Mouse (Mus musculus) kidney, adult 2 months (tissue): ENCODE results near the gene Gm20661. TPM values are rescaled to one million over a fixed set of nuclear protein-coding genes. Genes with fewer than 3 reads are reported as not detected.

Source experiments
- DNase-seq: peaks from one replicate; pipeline ENCODE4 v3.0.0; 2021
- H3K27ac ChIP-seq: fragments of 200-500 bp; 2 replicates; pipeline ENCODE4 v1.5.1; 2012; ENCODE audit warnings: low read depth, low read length, control low read depth, inconsistent platforms; ENCODE audit not compliant: insufficient read depth
- H3K27me3 ChIP-seq: fragments of 200-500 bp; replicated peaks from 2 replicates; pipeline ENCODE4 v1.6.1; 2012; ENCODE audit warnings: mild to moderate bottlenecking, moderate library complexity, low read length, inconsistent platforms; ENCODE audit not compliant: control insufficient read depth, insufficient read depth
- H3K36me3 ChIP-seq: fragments of 200-500 bp; 2 replicates; pipeline ENCODE4 v1.6.1; 2012; ENCODE audit warnings: mild to moderate bottlenecking, moderate library complexity, low read length, inconsistent platforms; ENCODE audit not compliant: control insufficient read depth, insufficient read depth
- H3K4me1 ChIP-seq: fragments of 200-500 bp; 2 replicates; pipeline ENCODE4 v1.6.1; 2011; ENCODE audit warnings: low read length; ENCODE audit not compliant: control insufficient read depth, insufficient read depth
- H3K4me3 ChIP-seq: fragments of 200-500 bp; 2 replicates; pipeline ENCODE4 v1.5.1; 2011; ENCODE audit warnings: mild to moderate bottlenecking, low read depth, low read length, control low read depth; ENCODE audit not compliant: insufficient read depth
- CTCF ChIP-seq: fragments of 200-500 bp; conservative IDR thresholded peaks from 2 replicates; pipeline ENCODE4 v1.5.1; 2011; ENCODE audit warnings: low read depth, mild to moderate bottlenecking, control low read depth, low read length, moderate library complexity, mixed read lengths; ENCODE audit not compliant: insufficient read depth, insufficient read length
- POLR2A ChIP-seq: fragments of 200-500 bp; IDR thresholded peaks from one replicate; pipeline ENCODE4 v1.6.1; 2011; ENCODE audit warnings: low read depth, low read length, control low read depth
- WGBS: fragments of 180-500 bp; shearing (Covaris S2); methylation state at CpG from one replicate; pipeline ENCODE4 v1.1.7; 2018; 5-methylcytosine and 5-hydroxymethylcytosine counted together
- polyA plus RNA-seq: library from polyadenylated mRNA; depleted of rRNA; stranded (reverse); fragments of >200 nt; gene quantifications from 2 replicates; pipeline ENCODE4 v1.2.3, GENCODE M21; 2012

The Gm20661 gene
- polyA plus RNA-seq, 1 experiment, result 0.14 TPM

- peak; percentile 95 for TF ChIP-seq CTCF
- no peak for TF ChIP-seq POLR2A
- H3K27me3 ChIP-seq, result no peaks in the 10 kb centered on the region
- no peak overlapping the region for H3K27ac ChIP-seq
- H3K4me1 ChIP-seq, result no peaks in the 10 kb centered on the region; the same call in 1 of the 2 replicates
- no peak overlapping the region; the same call in 1 of the 2 replicates for H3K4me3 ChIP-seq
- 4% methylated on average over 18 of the region's 18 CpGs for WGBS
- peak; percentile 87 for DNase-seq
- H3K36me3 ChIP-seq, result no peaks in the 10 kb centered on the region
Measured at GRCm38 (mm10) chr9:107986376-107986775, 3.5 kb downstream of the Gm20661 start.

- TF ChIP-seq CTCF (no peak), POLR2A (no peak)
- 68% methylated on average over 3 of the region's 3 CpGs for WGBS
- Histone ChIP-seq H3K4me1 (no peaks in the 10 kb centered on the region; the same call in 1 of the 2 replicates), H3K27me3 (no peaks in the 10 kb centered on the region), H3K4me3 (no peak overlapping the region), H3K36me3 (no peaks in the 10 kb centered on the region), H3K27ac (no peak overlapping the region)
- no peak for DNase-seq
Measured at GRCm38 (mm10) chr9:107987950-107988349, 5.1 kb downstream of the Gm20661 start.

- no peaks in the 10 kb centered on the region for H3K4me1 ChIP-seq
- no peaks in the 10 kb centered on the region for H3K36me3 ChIP-seq
- 72% methylated on average over 2 of the region's 2 CpGs for WGBS
- TF ChIP-seq CTCF, result no peak
- TF ChIP-seq POLR2A, result no peak
- DNase-seq, result no peak
- no peak within 1 kb of the TSS for H3K4me3 ChIP-seq
- no peak within 1 kb of the TSS for H3K27ac ChIP-seq
- H3K27me3 ChIP-seq, result no peaks in the 10 kb centered on the region
Measured at GRCm38 (mm10) chr9:107992197-107992596, 9.3 kb downstream of the Gm20661 start, which contains the start of gene Cdhr4. TSS of gene Cdhr4 (plus strand) at chr9:107992497.

GRCm38 (mm10) chr9:107993013-107993412, 10.2 kb downstream of the Gm20661 start:
- Histone ChIP-seq H3K36me3 (no peaks in the 10 kb centered on the region), H3K27me3 (no peaks in the 10 kb centered on the region), H3K27ac (no peak overlapping the region), H3K4me1 (no peaks in the 10 kb centered on the region), H3K4me3 (no peak overlapping the region)
- 94% methylated on average over 11 of the region's 11 CpGs for WGBS
- no peak for DNase-seq
- no peak for TF ChIP-seq CTCF
- no peak for TF ChIP-seq POLR2A

- TF ChIP-seq POLR2A (no peak), CTCF (no peak)
- H3K36me3 ChIP-seq, result no peaks in the 10 kb centered on the region
- no peak overlapping the region for H3K27ac ChIP-seq
- H3K27me3 ChIP-seq, result no peaks in the 10 kb centered on the region
- DNase-seq, result no peak
- no peaks in the 10 kb centered on the region for H3K4me1 ChIP-seq
- H3K4me3 ChIP-seq, result no peak overlapping the region
- 53% methylated on average over 2 of the region's 2 CpGs for WGBS
Measured at GRCm38 (mm10) chr9:107994464-107994863, 11.6 kb downstream of the Gm20661 start.

GRCm38 (mm10) chr9:107995513-107995912, 12.7 kb downstream of the Gm20661 start:
- WGBS, result 92% methylated on average over 21 of the region's 21 CpGs
- TF ChIP-seq CTCF, result no peak
- TF ChIP-seq POLR2A, result no peak
- no peak overlapping the region for H3K4me3 ChIP-seq
- no peak overlapping the region for H3K27ac ChIP-seq
- no peaks in the 10 kb centered on the region for H3K36me3 ChIP-seq
- H3K4me1 ChIP-seq, result no peaks in the 10 kb centered on the region
- no peak for DNase-seq
- no peaks in the 10 kb centered on the region for H3K27me3 ChIP-seq

- H3K27ac ChIP-seq, result no peak within 1 kb of the TSS
- DNase-seq, result no peak
- no peaks in the 10 kb centered on the region for H3K27me3 ChIP-seq
- no peak for TF ChIP-seq POLR2A
- H3K4me1 ChIP-seq, result no peaks in the 10 kb centered on the region
- no peaks in the 10 kb centered on the region for H3K36me3 ChIP-seq
- WGBS, result 96% methylated on average over 5 of the region's 5 CpGs
- H3K4me3 ChIP-seq, result no peak within 1 kb of the TSS
Measured at GRCm38 (mm10) chr9:107996049-107996448, 13.2 kb downstream of the Gm20661 start, which contains the start of gene Gm20662. TSS of gene Gm20662 (plus strand) at chr9:107996349.
